Mouse (Mus musculus) liver, embryonic 11.5 days (tissue): ENCODE data around the gene Susd3. TPM values are rescaled to one million over a fixed set of nuclear protein-coding genes. Genes with fewer than 3 reads are reported as not detected.

Source experiments
- ATAC-seq: fragments of 200-750 bp; cut with Nextera tagmentation; replicated peaks from 2 replicates; pipeline ENCODE4 v1.8.0; 2017; ENCODE audit warnings: moderate number of reproducible peaks, mild to moderate bottlenecking, moderate TSS enrichment, moderate library complexity; ENCODE audit not compliant: low FRiP score
- DNase-seq: peaks from one replicate; pipeline ENCODE4 v3.0.0-alpha.2; 2017; ENCODE audit warnings: low spot score
- H3K27ac ChIP-seq: fragments of 300-500 bp; sonication (generic); 2 replicates; pipeline ENCODE4 v1.5.1; 2014; ENCODE audit warnings: mild to moderate bottlenecking, low read depth, low read length, control low read depth
- H3K27me3 ChIP-seq: fragments of 300-500 bp; sonication (generic); replicated peaks from 2 replicates; pipeline ENCODE4 v1.6.1; 2014; ENCODE audit warnings: low read length, mixed read lengths; ENCODE audit not compliant: control insufficient read depth, insufficient read depth
- H3K36me3 ChIP-seq: fragments of 300-500 bp; sonication (generic); 2 replicates; pipeline ENCODE4 v1.6.1; 2014; ENCODE audit warnings: mild to moderate bottlenecking, low read length, moderate library complexity, mixed read lengths; ENCODE audit not compliant: control insufficient read depth, insufficient read depth
- H3K4me1 ChIP-seq: fragments of 300-500 bp; sonication (generic); replicated peaks from 2 replicates; pipeline ENCODE4 v1.6.1; 2014; ENCODE audit warnings: low read length, mixed read lengths; ENCODE audit not compliant: control insufficient read depth, insufficient read depth
- H3K4me2 ChIP-seq: fragments of 300-500 bp; sonication (generic); 2 replicates; pipeline ENCODE4 v1.6.1; 2014; ENCODE audit warnings: mild to moderate bottlenecking, control low read depth, moderate library complexity
- H3K4me3 ChIP-seq: fragments of 300-500 bp; sonication (generic); 2 replicates; pipeline ENCODE4 v1.5.1; 2014; ENCODE audit warnings: low read depth, low read length, control low read depth
- H3K9ac ChIP-seq: fragments of 300-500 bp; sonication (generic); 2 replicates; pipeline ENCODE4 v1.6.1; 2014; ENCODE audit warnings: low read depth, low read length, control low read depth
- H3K9me3 ChIP-seq: fragments of 300-500 bp; sonication (generic); 2 replicates; pipeline ENCODE4 v1.6.1; 2016; ENCODE audit warnings: low read length, inconsistent platforms, mixed read lengths; ENCODE audit not compliant: control insufficient read depth
- WGBS: fragments of 180-500 bp; shearing (Covaris S2); extraction: QIAGEN DNeasy Blood & Tissue Kit; methylation state at CpG from one replicate; pipeline ENCODE4 v1.1.7; 2014; 5-methylcytosine and 5-hydroxymethylcytosine counted together
- polyA plus RNA-seq: library from polyadenylated mRNA; unstranded; fragments of >200 nt; fragmentation: Nextera tagmentation; extraction: Ambion mirVana; gene quantifications from 2 replicates; pipeline ENCODE4 v1.2.1, GENCODE M21; 2014

The Susd3 gene
- polyA plus RNA-seq, 1 experiment from 2014 or later, result 4.4 TPM

GRCm38 (mm10) chr13:49183161-49183560, 65.3 kb downstream of the Susd3 start:
- Histone ChIP-seq H3K4me3 (no peak overlapping the region), H3K4me2 (no peak overlapping the region), H3K36me3 (no peaks in the 10 kb centered on the region), H3K27me3 (no peaks in the 10 kb centered on the region; the same call in 1 of the 2 replicates), H3K9ac (no peak overlapping the region), H3K27ac (no peak overlapping the region), H3K9me3 (no peaks in the 10 kb centered on the region), H3K4me1 (peaks cover 9% of the 10 kb centered on the region)
- DNase-seq, result no peak
- ATAC-seq, result no peak
- WGBS, result 50% methylated on average over 5 of the region's 5 CpGs

GRCm38 (mm10) chr13:49181411-49181984, 67.0 kb downstream of the Susd3 start:
- ATAC-seq (no peak), DNase-seq (no peak)
- Histone ChIP-seq H3K9ac (no peak overlapping the region), H3K27ac (no peak overlapping the region), H3K4me3 (no peak overlapping the region), H3K9me3 (no peaks in the 10 kb centered on the region), H3K4me1 (peaks cover 1% of the 10 kb centered on the region), H3K36me3 (no peaks in the 10 kb centered on the region), H3K4me2 (no peak overlapping the region), H3K27me3 (no peaks in the 10 kb centered on the region; the same call in 1 of the 2 replicates)
- 91% methylated on average over 3 of the region's 3 CpGs for WGBS

- Histone ChIP-seq H3K9ac (no peak overlapping the region), H3K27me3 (no peaks in the 10 kb centered on the region; the same call in 1 of the 2 replicates), H3K36me3 (no peaks in the 10 kb centered on the region), H3K27ac (no peak overlapping the region), H3K4me1 (no peaks in the 10 kb centered on the region; the same call in 1 of the 2 replicates), H3K4me2 (no peak overlapping the region), H3K9me3 (no peaks in the 10 kb centered on the region), H3K4me3 (no peak overlapping the region)
- no peak for ATAC-seq
- 35% methylated on average over 1 of the region's 1 CpGs for WGBS
- no peak for DNase-seq
Measured at GRCm38 (mm10) chr13:49180691-49181090, 67.8 kb downstream of the Susd3 start.

Other genes with a start within 250 kb of the Susd3 start
- 0.34 and 0.45 TPM in 2 replicates for gene Wnk2, start 100.7 kb downstream of the Susd3 start, polyA plus RNA-seq
- 54.2 and 59.8 TPM in 2 replicates for gene Ninj1, start 61.2 kb downstream of the Susd3 start, polyA plus RNA-seq
- gene Card19, start 32.7 kb downstream of the Susd3 start, polyA plus RNA-seq, result 23.1 and 26.2 TPM in 2 replicates
- gene Fgd3, start 71.6 kb upstream of the Susd3 start, polyA plus RNA-seq, result 0.74 and 0.92 TPM in 2 replicates
- gene Bicd2, start 92.9 kb upstream of the Susd3 start, polyA plus RNA-seq, result 22.6 TPM in 2 replicates
- 19.0 and 23.7 TPM in 2 replicates for gene Ippk, start 172.5 kb upstream of the Susd3 start, polyA plus RNA-seq
- gene Tes3-ps, start 244.6 kb upstream of the Susd3 start, polyA plus RNA-seq, result 1.2 and 1.7 TPM in 2 replicates